Mouse (Mus musculus): ENCODE data around the gene Atxn7l3b. TPM values are rescaled to one million over a fixed set of nuclear protein-coding genes. Genes with fewer than 3 reads are reported as not detected.

Atxn7l3b gene
- polyA plus RNA-seq, 1 experiment: 123 TPM

GRCm38 (mm10) chr10:112926271-112926670 is 2.5 kb downstream of the Atxn7l3b start:
- no peak overlapping the region for H3K27ac ChIP-seq (ENCODE audit: insufficient read depth, low read length)
- no peak overlapping the region; the same call in 1 of the 2 replicates for H3K4me3 ChIP-seq (ENCODE audit: insufficient read depth, low read length)
- TF ChIP-seq POLR2A (IDR thresholded peaks at IDR 0.05; ENCODE audit: low read depth, low read length): no peak
- TF ChIP-seq CTCF (IDR thresholded peaks at IDR 0.05; ENCODE audit: borderline replicate concordance, insufficient read depth, low read length): no peak
- H3K4me1 ChIP-seq (ENCODE audit: control insufficient read depth, insufficient read depth, low read length): peaks cover 9% of the 10 kb centered on the region

DNA sequence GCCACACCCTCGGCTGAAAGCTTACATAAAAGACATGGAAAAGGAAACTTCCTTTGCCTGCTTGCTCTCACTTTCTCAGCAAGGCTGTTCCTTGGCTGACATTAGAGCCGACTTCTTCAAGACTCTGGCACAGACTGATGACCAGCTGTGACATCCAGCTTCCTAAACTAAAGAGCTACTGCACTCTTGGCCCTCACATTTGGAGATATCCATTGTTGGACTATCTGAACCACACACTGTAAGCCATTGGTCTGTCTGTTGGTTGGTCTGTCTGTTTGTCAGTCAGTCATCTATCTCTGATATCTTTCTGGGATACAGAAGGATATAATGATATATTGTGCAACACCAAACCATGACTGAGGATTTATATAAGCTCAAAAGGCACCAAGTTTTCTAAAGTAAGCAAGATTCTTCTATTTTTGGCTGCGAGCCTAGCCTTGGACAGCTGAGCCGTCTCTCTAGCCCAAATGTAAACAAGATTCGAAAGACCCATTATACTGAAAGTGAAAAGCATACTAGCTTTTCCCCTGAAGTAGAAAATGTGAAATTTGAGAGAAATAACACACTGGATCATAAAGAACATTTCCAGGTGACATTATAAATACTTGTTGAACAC is 12.1 kb downstream of the Atxn7l3b start:
- TF ChIP-seq CTCF (IDR thresholded peaks at IDR 0.05; ENCODE audit: borderline replicate concordance, insufficient read depth, low read length) (no peak), POLR2A (IDR thresholded peaks at IDR 0.05; ENCODE audit: low read depth, low read length) (no peak)
- Histone ChIP-seq H3K27ac (ENCODE audit: insufficient read depth, low read length) (no peak overlapping the region), H3K4me1 (ENCODE audit: control insufficient read depth, insufficient read depth, low read length) (no peaks in the 10 kb centered on the region), H3K4me3 (ENCODE audit: insufficient read depth, low read length) (no peak overlapping the region)

GRCm38 (mm10) chr10:112900243-112900642 is 28.6 kb downstream of the Atxn7l3b start:
- Histone ChIP-seq H3K27ac (ENCODE audit: insufficient read depth, low read length) (no peak overlapping the region), H3K4me3 (ENCODE audit: insufficient read depth, low read length) (no peak overlapping the region), H3K4me1 (ENCODE audit: control insufficient read depth, insufficient read depth, low read length) (0 out of 2 replicates have a peak, but pooled peaks cover 3% of the 10 kb centered on the region)
- no peak for TF ChIP-seq CTCF (IDR thresholded peaks at IDR 0.05; ENCODE audit: borderline replicate concordance, insufficient read depth, low read length)
- no peak for TF ChIP-seq POLR2A (IDR thresholded peaks at IDR 0.05; ENCODE audit: low read depth, low read length)

- 0 out of 2 replicates have a peak, but pooled peaks cover 3% of the 10 kb centered on the region for H3K4me1 ChIP-seq (ENCODE audit: control insufficient read depth, insufficient read depth, low read length)
- TF ChIP-seq CTCF (IDR thresholded peaks at IDR 0.05; ENCODE audit: borderline replicate concordance, insufficient read depth, low read length): no peak
- TF ChIP-seq POLR2A (IDR thresholded peaks at IDR 0.05; ENCODE audit: low read depth, low read length): no peak
Measured at GRCm38 (mm10) chr10:112899796-112900195, 29.0 kb downstream of the Atxn7l3b start.

GRCm38 (mm10) chr10:112896636-112897035 is 32.2 kb downstream of the Atxn7l3b start:
- TF ChIP-seq CTCF (IDR thresholded peaks at IDR 0.05; ENCODE audit: borderline replicate concordance, insufficient read depth, low read length): no peak
- no peak for TF ChIP-seq POLR2A (IDR thresholded peaks at IDR 0.05; ENCODE audit: low read depth, low read length)
- 0 out of 2 replicates have a peak, but pooled peaks cover 3% of the 10 kb centered on the region for H3K4me1 ChIP-seq (ENCODE audit: control insufficient read depth, insufficient read depth, low read length)
- no peak overlapping the region for H3K27ac ChIP-seq (ENCODE audit: insufficient read depth, low read length)
- no peak overlapping the region for H3K4me3 ChIP-seq (ENCODE audit: insufficient read depth, low read length)

More at GRCm38 (mm10) chr10:112899796-112900195, 29.0 kb downstream of the Atxn7l3b start:
- Histone ChIP-seq H3K27ac (ENCODE audit: insufficient read depth, low read length) (no peak overlapping the region), H3K4me3 (ENCODE audit: insufficient read depth, low read length) (no peak overlapping the region)

DNA sequence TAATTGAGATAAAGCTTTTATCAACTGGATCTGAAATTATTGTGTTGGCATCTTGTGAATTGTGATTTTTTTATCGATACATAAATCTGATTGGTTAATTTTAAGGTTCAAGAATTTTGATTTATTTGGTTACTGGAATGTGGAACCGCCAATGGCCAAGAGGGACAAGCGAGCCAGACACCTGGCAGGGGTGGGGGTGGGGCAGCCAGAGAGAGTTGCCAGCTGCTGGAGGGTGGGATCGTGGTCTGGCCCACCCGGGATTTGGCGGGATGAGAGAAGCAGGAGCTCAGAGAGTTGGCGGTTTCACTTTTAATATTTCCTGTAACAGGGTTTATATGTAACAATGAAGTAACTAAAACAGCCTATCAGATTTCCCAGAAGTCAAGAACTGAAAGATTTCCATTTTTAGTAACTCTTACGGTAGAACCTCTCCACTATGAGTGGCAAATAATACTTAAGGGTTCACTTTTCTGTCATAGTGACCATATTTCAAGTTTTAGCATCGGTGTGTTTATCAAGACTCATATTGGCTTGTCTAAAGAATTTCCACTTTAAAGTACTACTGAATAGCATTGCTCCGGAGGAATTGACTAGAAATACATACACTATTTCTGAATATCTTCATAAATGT is 35.1 kb downstream of the Atxn7l3b start:
- TF ChIP-seq POLR2A (IDR thresholded peaks at IDR 0.05; ENCODE audit: low read depth, low read length) (no peak), CTCF (IDR thresholded peaks at IDR 0.05; ENCODE audit: borderline replicate concordance, insufficient read depth, low read length) (no peak)
- H3K4me1 ChIP-seq (ENCODE audit: control insufficient read depth, insufficient read depth, low read length): 0 out of 2 replicates have a peak, but pooled peaks cover 3% of the 10 kb centered on the region
- H3K4me3 ChIP-seq (ENCODE audit: insufficient read depth, low read length): no peak overlapping the region
- no peak overlapping the region for H3K27ac ChIP-seq (ENCODE audit: insufficient read depth, low read length)

DNA sequence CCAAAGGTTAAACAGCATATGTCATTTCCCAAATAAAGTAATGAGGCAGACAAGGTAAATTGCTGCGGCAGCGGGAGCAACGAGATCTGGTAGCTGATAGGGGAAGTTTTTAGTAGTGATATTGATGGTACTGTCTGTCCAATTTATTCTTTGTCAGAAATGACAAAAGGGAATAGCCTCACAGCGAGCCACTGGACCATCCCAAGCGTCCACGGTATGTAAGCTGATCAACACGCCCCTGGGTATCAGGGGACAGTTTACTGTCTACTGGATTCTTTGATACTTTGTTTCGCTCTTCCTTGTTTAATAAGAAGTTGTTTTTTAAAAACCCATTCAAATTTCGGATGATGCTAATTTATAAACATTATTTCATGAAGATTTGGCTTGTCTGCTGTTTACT is 44.7 kb downstream of the Atxn7l3b start:
- TF ChIP-seq CTCF (IDR thresholded peaks at IDR 0.05; ENCODE audit: borderline replicate concordance, insufficient read depth, low read length) (no peak), POLR2A (IDR thresholded peaks at IDR 0.05; ENCODE audit: low read depth, low read length) (no peak)
- H3K4me3 ChIP-seq (ENCODE audit: insufficient read depth, low read length): no peak overlapping the region
- peak overlapping the region; percentile 62; the same call in 1 of the 2 replicates for H3K27ac ChIP-seq (ENCODE audit: insufficient read depth, low read length)
- H3K4me1 ChIP-seq (ENCODE audit: control insufficient read depth, insufficient read depth, low read length): 0 out of 2 replicates have a peak, but pooled peaks cover 3% of the 10 kb centered on the region

GRCm38 (mm10) chr10:112883688-112884004 is 45.2 kb downstream of the Atxn7l3b start:
- Histone ChIP-seq H3K4me1 (ENCODE audit: control insufficient read depth, insufficient read depth, low read length) (0 out of 2 replicates have a peak, but pooled peaks cover 3% of the 10 kb centered on the region), H3K4me3 (ENCODE audit: insufficient read depth, low read length) (no peak overlapping the region), H3K27ac (ENCODE audit: insufficient read depth, low read length) (peak overlapping the region; percentile 62)
- TF ChIP-seq CTCF (IDR thresholded peaks at IDR 0.05; ENCODE audit: borderline replicate concordance, insufficient read depth, low read length) (no peak), POLR2A (IDR thresholded peaks at IDR 0.05; ENCODE audit: low read depth, low read length) (no peak)

GRCm38 (mm10) chr10:112882789-112883687 is 45.8 kb downstream of the Atxn7l3b start:
- Histone ChIP-seq H3K4me1 (ENCODE audit: control insufficient read depth, insufficient read depth, low read length) (0 out of 2 replicates have a peak, but pooled peaks cover 3% of the 10 kb centered on the region), H3K27ac (ENCODE audit: insufficient read depth, low read length) (peak overlapping the region; percentile 86), H3K4me3 (ENCODE audit: insufficient read depth, low read length) (no peak overlapping the region)
- TF ChIP-seq POLR2A (IDR thresholded peaks at IDR 0.05; ENCODE audit: low read depth, low read length) (no peak), CTCF (IDR thresholded peaks at IDR 0.05; ENCODE audit: borderline replicate concordance, insufficient read depth, low read length) (no peak)

Measured in embryonic fibroblast, embryonic 13.5 days (primary cell).